Mouse (Mus musculus): ENCODE results near the gene Six2. TPM values are rescaled to one million over a fixed set of nuclear protein-coding genes. Genes with fewer than 3 reads are reported as not detected.

The Six2 gene
- 4.3 TPM for polyA plus RNA-seq (2014; fragmentation: Illumina TruSeq; extraction: RNeasy Lipid Tissue Mini Kit (QIAGEN cat#74804); ENCODE audit: low read depth, low replicate concordance)

GRCm38 (mm10) chr17:85688236-85688910 lies at the start of gene Six2:
TSS of gene Six2 (minus strand) at chr17:85688274.

Other genes starting within 250 kb of the Six2 start
- gene Six3, start 74.7 kb downstream of the Six2 start, polyA plus RNA-seq (2014; fragmentation: Illumina TruSeq; extraction: RNeasy Lipid Tissue Mini Kit (QIAGEN cat#74804); ENCODE audit: low read depth, low replicate concordance): not detected